ENCODE assay signal across 16 mouse cellular contexts in the genomic region with DNA sequence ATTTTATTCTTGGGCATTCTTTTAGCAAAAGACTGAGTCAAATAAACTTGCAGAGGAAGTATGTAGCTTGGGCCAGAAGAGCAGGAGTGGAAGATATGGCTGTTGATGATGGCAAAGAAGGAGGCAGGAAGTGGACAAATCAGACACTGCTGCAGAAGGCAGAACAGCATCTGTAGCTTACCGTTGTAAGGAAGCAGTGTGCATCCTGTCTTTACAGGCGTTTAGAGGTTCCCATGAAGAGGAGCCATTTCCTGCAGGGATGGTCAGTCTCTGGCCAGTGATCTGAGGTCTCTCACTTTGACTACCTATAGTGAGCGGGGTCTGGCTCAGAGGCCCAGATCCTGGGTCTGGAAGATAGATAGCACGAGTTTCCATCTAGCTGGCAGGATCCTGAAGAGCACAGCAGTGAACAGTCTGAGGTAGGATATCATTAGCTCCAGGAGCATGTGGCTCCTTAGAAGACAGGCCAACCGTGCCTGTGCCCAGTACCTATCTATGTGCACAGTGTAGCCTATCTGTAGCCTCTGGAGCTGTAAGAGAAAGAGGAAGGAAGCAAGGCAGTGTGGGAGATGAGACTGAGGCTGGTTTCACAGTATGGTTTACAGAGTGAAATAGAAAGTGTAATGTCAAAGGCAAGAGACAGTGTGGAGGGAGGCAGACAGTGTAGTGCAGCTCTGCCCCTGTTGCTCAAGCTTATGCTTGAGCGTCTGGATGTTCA. TPM values are rescaled to one million over a fixed set of nuclear protein-coding genes. Genes with fewer than 3 reads are reported as not detected.
DNase-seq lines count a peak whose midpoint lies in the region; ATAC-seq and TF ChIP-seq lines count a peak whose summit lies in the region.
"Had no signal": no experiment of that assay in that cellular context is flagged by ENCODE, and none has a peak within 500 bp of the region (broad histone marks: within the 10 kb centered on the region; RNA-seq: fewer than 3 reads in every experiment).

No protein-coding gene starts in this region.

- no peak overlapping the region for H3K4me3 ChIP-seq in kidney, embryonic 14.5 days (ENCODE audit: low read length)
- H3K4me3 ChIP-seq in bone marrow macrophage, adult 2 months (ENCODE audit: insufficient read depth, low read length) = peak overlapping the region; percentile 8
- H3K4me3 ChIP-seq in liver, postnatal 0 days (ENCODE audit: low read depth, low read length) = no peak overlapping the region
- no peak overlapping the region for H3K4me3 ChIP-seq in stomach, postnatal 0 days (ENCODE audit: low read depth, low read length)
- H3K4me3 ChIP-seq: limb, embryonic 13.5 days had no signal

- ATAC-seq in kidney, embryonic 14.5 days (ENCODE audit: low FRiP score, low TSS enrichment) = no peak
- ATAC-seq in liver, postnatal 0 days = peak; percentile 55
- no peak for ATAC-seq in stomach, postnatal 0 days (ENCODE audit: low FRiP score, low TSS enrichment)

- no peak overlapping the region for H3K9ac ChIP-seq in kidney, embryonic 14.5 days (ENCODE audit: low read depth, low read length)
- H3K9ac ChIP-seq in liver, postnatal 0 days (replicated peaks) = no peak overlapping the region
- no peak overlapping the region for H3K9ac ChIP-seq in stomach, postnatal 0 days (ENCODE audit: low read length)
- H3K9ac ChIP-seq: limb, embryonic 13.5 days had no signal

- no peak for TF ChIP-seq POLR2A in bone marrow macrophage, adult 2 months (IDR thresholded peaks at IDR 0.05; ENCODE audit: borderline replicate concordance, low read depth, low read length)

- H3K4me1 ChIP-seq in kidney, embryonic 14.5 days (ENCODE audit: control insufficient read depth, insufficient read depth, low read length) = no peaks in the 10 kb centered on the region
- H3K4me1 ChIP-seq in bone marrow macrophage, adult 2 months (ENCODE audit: control insufficient read depth, insufficient read depth, low read length) = peaks cover 35% of the 10 kb centered on the region
- 0 out of 2 replicates have a peak, but pooled peaks cover 4% of the 10 kb centered on the region for H3K4me1 ChIP-seq in liver, postnatal 0 days (ENCODE audit: insufficient read depth)
- H3K4me1 ChIP-seq in stomach, postnatal 0 days (replicated peaks; ENCODE audit: control insufficient read depth, insufficient read depth) = no peaks in the 10 kb centered on the region
- H3K4me1 ChIP-seq: limb, embryonic 13.5 days had no signal

- peaks cover 33% of the 10 kb centered on the region for H3K36me3 ChIP-seq in kidney, embryonic 14.5 days (ENCODE audit: control insufficient read depth, insufficient read depth, low read length)
- H3K36me3 ChIP-seq in liver, postnatal 0 days (replicated peaks; ENCODE audit: insufficient read depth, low read length) = peaks cover 19% of the 10 kb centered on the region
- H3K36me3 ChIP-seq in stomach, postnatal 0 days (ENCODE audit: control insufficient read depth, insufficient read depth, low read length) = peaks cover 15% of the 10 kb centered on the region

- no peaks in the 10 kb centered on the region for H3K9me3 ChIP-seq in kidney, embryonic 14.5 days (ENCODE audit: control insufficient read depth, low read length)
- no peaks in the 10 kb centered on the region for H3K9me3 ChIP-seq in liver, postnatal 0 days (ENCODE audit: low read length)
- no peaks in the 10 kb centered on the region for H3K9me3 ChIP-seq in stomach, postnatal 0 days (ENCODE audit: control insufficient read depth, low read length)
- H3K9me3 ChIP-seq: limb, embryonic 13.5 days had no signal

- H3K27me3 ChIP-seq in kidney, embryonic 14.5 days (ENCODE audit: control insufficient read depth, insufficient read depth, low read length) = no peaks in the 10 kb centered on the region
- H3K27me3 ChIP-seq in liver, postnatal 0 days (ENCODE audit: insufficient read depth, low read length) = no peaks in the 10 kb centered on the region
- H3K27me3 ChIP-seq in stomach, postnatal 0 days (ENCODE audit: control insufficient read depth, insufficient read depth, low read length) = no peaks in the 10 kb centered on the region
- H3K27me3 ChIP-seq: limb, embryonic 13.5 days had no signal

- TF ChIP-seq EP300 in liver, postnatal 0 days (IDR thresholded peaks at IDR 0.05; ENCODE audit: low read depth) = no peak
- no peak for TF ChIP-seq EP300 in stomach, postnatal 0 days (optimal IDR thresholded peaks at IDR 0.05)

- 79% methylated on average over 6 of the region's 6 CpGs for WGBS in kidney, embryonic 14.5 days
- 32% methylated on average over 6 of the region's 6 CpGs for WGBS in liver, postnatal 0 days (ENCODE audit: insufficient replicate concordance)
- 81% methylated on average over 6 of the region's 6 CpGs for WGBS in stomach, postnatal 0 days

- no peak for TF ChIP-seq CTCF in bone marrow macrophage, adult 2 months (IDR thresholded peaks at IDR 0.05; ENCODE audit: low read depth, low read length)
- no peak for TF ChIP-seq CTCF in liver, postnatal 0 days (IDR thresholded peaks at IDR 0.05; ENCODE audit: low read depth)
- TF ChIP-seq CTCF in stomach, postnatal 0 days (IDR thresholded peaks at IDR 0.05; ENCODE audit: low read depth) = no peak

- H3K4me2 ChIP-seq in kidney, embryonic 14.5 days (replicated peaks; ENCODE audit: low read depth, low read length) = no peak overlapping the region
- no peak overlapping the region for H3K4me2 ChIP-seq in liver, postnatal 0 days (ENCODE audit: low read depth, low read length)
- H3K4me2 ChIP-seq in stomach, postnatal 0 days (replicated peaks; ENCODE audit: low read depth) = no peak overlapping the region
- H3K4me2 ChIP-seq: limb, embryonic 13.5 days had no signal

- H3K27ac ChIP-seq in kidney, embryonic 14.5 days (ENCODE audit: low read depth, low read length) = peak overlapping the region; percentile 30; the same call in 1 of the 2 replicates
- peak overlapping the region; percentile 17 for H3K27ac ChIP-seq in bone marrow macrophage, adult 2 months (ENCODE audit: insufficient read depth, low read depth, low read length)
- peak overlapping the region; percentile 26; the same call in 1 of the 2 replicates for H3K27ac ChIP-seq in liver, postnatal 0 days (ENCODE audit: low read depth)
- H3K27ac ChIP-seq in stomach, postnatal 0 days (replicated peaks) = no peak overlapping the region
- H3K27ac ChIP-seq: limb, embryonic 13.5 days had no signal

- no peak for DNase-seq in kidney, postnatal 10 days
- peak; percentile 13 for DNase-seq in CD4-positive helper T cell, adult 2 months (ENCODE audit: low read depth, low spot score)
- no peak for DNase-seq in liver, postnatal 0 days
- DNase-seq in testis, postnatal 10 days (ENCODE audit: low spot score) = no peak
- DNase-seq in stomach, postnatal 0 days (ENCODE audit: low spot score) = no peak
- no peak for DNase-seq in urinary bladder, adult 18-20 months (ENCODE audit: low spot score in 2 of 2)
- DNase-seq: adrenal gland, postnatal 36 days; cerebellum, adult 2 months; gastrocnemius, postnatal 10 days; kidney, adult 11 months; layer of hippocampus, postnatal 36 days; lung, postnatal 4 days; spleen, adult 18-20 months had no signal

RNA-seq across cellular contexts. Expression of a gene that starts 42.8 kb away (rescaled TPM):
- polyA plus RNA-seq in kidney, embryonic 14.5 days (2014; fragmentation: Nextera tagmentation; extraction: Ambion mirVana) = 13.7 and 27.0 TPM in 2 replicates
- polyA plus RNA-seq in bone marrow macrophage, adult 2 months (2012; ENCODE audit: insufficient read depth, insufficient read length, missing spikeins) = 10.3 and 11.9 TPM in 2 replicates
- 5.8 and 6.5 TPM in 2 replicates for polyA plus RNA-seq in liver, postnatal 0 days (2015; fragmentation: Nextera tagmentation; extraction: Ambion mirVana)
- 14.3 and 14.5 TPM in 2 replicates for polyA plus RNA-seq in stomach, postnatal 0 days (2015; fragmentation: Nextera tagmentation; extraction: Ambion mirVana)

RNA-seq across cellular contexts. Expression of a gene that starts 42.9 kb away (rescaled TPM):
- polyA plus RNA-seq in kidney, embryonic 14.5 days (2014; fragmentation: Nextera tagmentation; extraction: Ambion mirVana) = 5.5 and 8.6 TPM in 2 replicates
- 0.67 and 1.9 TPM in 2 replicates for polyA plus RNA-seq in bone marrow macrophage, adult 2 months (2012; ENCODE audit: insufficient read depth, insufficient read length, missing spikeins)
- polyA plus RNA-seq in liver, postnatal 0 days (2015; fragmentation: Nextera tagmentation; extraction: Ambion mirVana) = 0.22 and 0.41 TPM in 2 replicates
- 3.1 and 3.8 TPM in 2 replicates for polyA plus RNA-seq in stomach, postnatal 0 days (2015; fragmentation: Nextera tagmentation; extraction: Ambion mirVana)
